Mouse (Mus musculus): ENCODE measurements around the gene Fut7.

DNA sequence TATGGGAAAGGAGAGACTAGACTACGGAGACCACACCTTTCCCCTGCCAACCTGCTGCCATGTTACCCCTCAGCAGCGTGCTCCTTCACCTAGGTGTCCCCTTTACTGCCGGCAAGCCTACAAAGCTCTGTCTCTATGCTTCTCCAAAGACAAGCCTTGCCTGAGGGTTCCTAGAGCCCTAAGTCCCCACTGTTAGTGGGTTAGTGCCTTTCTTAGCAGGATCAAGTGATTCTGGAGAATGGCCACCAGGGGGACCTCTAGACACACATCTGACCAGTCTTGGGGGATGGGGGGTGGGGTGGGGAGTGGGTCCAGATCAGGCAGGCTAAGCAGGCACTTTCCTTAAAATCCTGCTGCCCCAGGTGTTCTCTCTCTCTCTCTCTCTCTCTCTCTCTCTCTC lies 1.2 kb upstream of the Fut7 start:
- no peak for TF ChIP-seq POLR2A (IDR thresholded peaks at IDR 0.05; ENCODE audit: low read depth, low read length)
- no peak for TF ChIP-seq CTCF (IDR thresholded peaks at IDR 0.05; ENCODE audit: borderline replicate concordance, insufficient read depth, low read length)
